Mouse (Mus musculus) gastrocnemius, postnatal 36 days (tissue): Measurements from ENCODE around the gene Sv2a. TPM values are rescaled to one million over a fixed set of nuclear protein-coding genes. Genes with fewer than 3 reads are reported as not detected.
"Not testable (repeated sequence)": the region's sequence is repeated elsewhere in the genome, so short reads cannot be mapped to it uniquely, and the experiment has no call there.

ENCODE experiments used
- DNase-seq, 2 experiments: peaks; one replicate each; pipeline ENCODE4 v3.0.0; 2022
- intact Hi-C: fragments of 180-260 bp; cut with DNase I; formaldehyde crosslinking; loops from one replicate; pipeline ENCODE4 v1.15.1; 2025
- total RNA-seq, 2 experiments: library from RNA; stranded (reverse); gene quantifications; 2 replicates each; pipeline ENCODE4 v1.2.3; 2021

Sv2a gene
- total RNA-seq, 2 experiments from 2014 or later, result 0.37 to 1.5 TPM

DNA sequence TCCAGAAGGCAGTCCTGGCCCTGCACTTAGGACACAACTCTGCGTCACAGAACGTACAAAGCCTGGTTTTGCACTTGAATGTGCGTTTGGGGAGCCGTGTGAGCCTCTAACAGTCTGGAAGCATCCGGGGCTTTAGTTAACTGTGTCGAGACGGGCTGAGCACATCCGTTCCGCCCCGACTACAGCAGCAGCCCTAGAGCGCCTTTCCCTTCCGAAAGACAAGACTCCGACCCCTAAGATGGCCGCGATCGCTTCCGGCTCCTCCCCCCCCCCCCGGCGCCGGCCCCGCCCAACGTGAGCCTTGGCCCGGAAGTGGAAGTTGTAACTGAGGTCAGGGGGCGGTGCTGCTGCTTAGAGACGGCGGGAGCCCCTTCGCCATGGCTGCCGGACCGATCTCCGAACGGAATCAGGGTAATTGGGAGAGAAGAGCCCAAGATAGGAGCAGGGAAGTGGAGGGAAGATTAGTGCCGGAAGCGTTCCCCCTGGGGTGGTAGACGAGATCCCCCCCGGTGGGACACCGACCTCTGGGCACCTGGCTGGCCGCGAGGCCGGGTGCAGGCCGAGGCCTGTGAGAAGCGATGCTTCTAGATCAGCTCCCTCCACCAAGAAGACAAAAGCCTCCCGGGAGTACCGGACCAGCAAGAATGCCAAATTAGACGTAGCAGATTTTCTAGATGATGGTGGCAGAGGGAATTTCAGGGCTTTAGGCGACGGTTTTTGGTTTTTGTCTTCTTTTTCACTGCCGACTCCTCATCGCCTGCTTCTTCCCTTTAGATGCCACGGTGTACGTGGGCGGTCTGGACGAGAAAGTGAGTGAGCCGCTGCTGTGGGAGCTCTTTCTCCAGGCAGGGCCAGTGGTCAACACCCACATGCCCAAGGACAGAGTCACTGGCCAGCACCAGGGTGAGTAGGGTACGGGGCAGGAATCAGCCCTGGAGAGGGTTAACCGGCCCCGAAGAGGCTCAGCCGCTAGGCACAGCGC lies 8.5 kb upstream of the Sv2a start, which contains the start of gene Sf3b4:
TSS of gene Sf3b4 (plus strand) at position 136 of the 982 bp plus-strand sequence.
- DNase-seq, result peak; percentile 76 to 81
- intact Hi-C loops, result no loop called here

DNA sequence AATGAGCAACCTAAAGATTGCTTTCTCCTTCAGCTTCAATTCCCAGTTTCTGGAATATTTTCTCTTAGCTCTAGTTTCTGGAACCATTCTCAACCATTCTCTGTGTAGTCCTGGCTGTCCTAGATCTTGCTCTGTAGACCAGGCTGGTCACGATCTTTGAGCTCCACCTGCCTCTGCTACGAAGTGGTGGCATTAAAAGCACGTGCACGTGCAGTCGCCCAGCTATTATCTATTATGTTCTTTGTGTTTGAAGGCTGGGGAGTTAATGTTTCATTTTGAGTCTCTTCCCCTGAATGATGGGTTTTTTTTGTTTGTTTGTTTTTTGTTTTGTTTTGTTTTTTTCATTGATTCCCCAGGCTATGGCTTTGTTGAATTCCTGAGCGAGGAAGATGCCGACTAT lies 7.8 kb upstream of the Sv2a start:
- intact Hi-C loops, result no loop called here
- no peak for DNase-seq

DNA sequence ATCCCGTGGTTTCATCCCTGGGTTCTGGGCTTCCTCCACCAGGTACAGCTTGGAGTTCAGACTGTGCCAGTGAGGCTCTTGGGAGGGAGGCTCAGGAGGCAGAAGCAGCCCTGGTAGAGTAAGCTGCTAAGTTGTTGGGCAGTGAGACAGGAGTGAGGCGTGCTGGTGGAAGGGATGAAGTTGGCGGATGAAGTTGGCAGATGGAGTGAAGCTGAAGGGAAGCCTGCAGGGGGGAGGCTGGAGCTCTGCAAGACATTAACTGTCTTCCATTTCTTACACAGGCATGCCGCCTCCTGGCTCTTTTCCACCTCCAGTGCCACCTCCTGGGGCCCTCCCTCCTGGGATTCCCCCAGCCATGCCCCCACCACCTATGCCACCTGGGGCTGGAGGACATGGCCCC lies 6.9 kb upstream of the Sv2a start:
- intact Hi-C loops, DNase-seq: not testable (repeated sequence)

GRCm38 (mm10) chr3:96175251-96175650 lies 5.7 kb upstream of the Sv2a start:
- intact Hi-C loops, result no loop called here

GRCm38 (mm10) chr3:96178427-96178826 lies 2.5 kb upstream of the Sv2a start:
- intact Hi-C loops, result no loop called here
- DNase-seq, result no peak

More at GRCm38 (mm10) chr3:96175251-96175650, 5.7 kb upstream of the Sv2a start:
- DNase-seq, result no peak

- intact Hi-C loops, result no loop called here
- DNase-seq, result no peak
Measured at GRCm38 (mm10) chr3:96178902-96179301, 2.0 kb upstream of the Sv2a start.

GRCm38 (mm10) chr3:96179531-96179930 lies 1.4 kb upstream of the Sv2a start:
- DNase-seq, result peak in 1 of 2 experiments; percentile 42
- intact Hi-C loops, result no loop called here

- DNase-seq, result no peak
- intact Hi-C loops, result no loop called here
Measured at GRCm38 (mm10) chr3:96181510-96182381, 795 bp downstream of the Sv2a start.

- no peak for DNase-seq
- intact Hi-C loops, result no loop called here
Measured at GRCm38 (mm10) chr3:96182382-96182776, 1.4 kb downstream of the Sv2a start.

GRCm38 (mm10) chr3:96192977-96193376 lies 12.0 kb downstream of the Sv2a start:
- intact Hi-C loops, result no loop called here
- no peak for DNase-seq

DNA sequence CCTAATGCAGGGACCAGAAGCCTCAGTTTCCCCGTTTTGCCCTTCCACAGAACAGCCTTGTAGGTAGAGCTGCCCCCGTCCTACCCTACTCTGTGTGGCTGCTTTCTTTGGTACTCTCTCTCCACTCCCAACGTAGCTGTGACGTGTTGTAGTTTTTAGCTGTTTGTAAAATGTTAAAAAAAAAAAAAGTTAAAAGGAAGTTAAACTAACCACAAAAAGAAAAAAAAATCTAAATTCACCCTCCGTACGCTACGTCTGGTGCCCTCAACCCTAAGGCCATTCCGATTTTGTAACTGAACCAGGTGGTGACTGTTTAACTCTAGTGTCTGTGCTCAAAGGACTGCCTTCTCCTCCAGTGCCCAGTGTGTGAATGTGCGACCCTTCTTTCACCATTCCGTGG lies 14.0 kb downstream of the Sv2a start:
- intact Hi-C loops, result no loop called here
- DNase-seq, result no peak

DNA sequence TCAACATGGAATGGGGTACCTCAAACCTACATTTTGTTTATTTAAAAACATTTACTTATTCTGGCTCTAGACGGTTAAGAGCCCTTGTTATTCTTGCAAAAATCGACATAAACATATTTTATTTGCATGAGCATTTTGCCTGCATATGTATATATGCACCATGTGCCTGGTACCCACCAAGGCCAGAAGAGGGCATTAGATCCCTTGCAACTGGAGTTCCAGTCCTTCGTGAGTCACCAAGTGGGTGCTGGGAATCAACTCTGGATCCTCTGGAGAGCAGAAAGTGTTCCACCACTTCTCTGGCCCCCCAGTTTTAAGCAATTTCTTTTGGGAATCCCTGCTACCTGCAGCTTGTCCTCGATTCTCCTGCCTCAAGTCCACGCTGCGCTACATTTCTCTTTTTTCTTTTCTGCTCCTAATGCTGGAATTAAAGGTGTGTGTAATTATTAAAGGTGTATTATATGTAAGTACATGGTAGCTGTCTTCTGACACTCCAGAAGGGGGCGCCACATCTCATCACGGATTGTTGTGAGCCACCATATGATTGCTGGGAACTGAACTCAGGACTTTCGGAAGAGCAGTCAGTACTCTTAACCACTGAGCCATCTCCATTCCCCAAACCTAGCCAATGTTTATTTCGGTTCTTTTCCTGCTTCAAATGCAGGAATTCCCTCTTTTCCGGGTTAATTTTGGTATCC lies 14.8 kb downstream of the Sv2a start:
- intact Hi-C loops, result no loop called here
- no peak for DNase-seq

GRCm38 (mm10) chr3:96196437-96197128 lies 15.6 kb downstream of the Sv2a start:
- intact Hi-C loops, result no loop called here
- no peak for DNase-seq

DNA sequence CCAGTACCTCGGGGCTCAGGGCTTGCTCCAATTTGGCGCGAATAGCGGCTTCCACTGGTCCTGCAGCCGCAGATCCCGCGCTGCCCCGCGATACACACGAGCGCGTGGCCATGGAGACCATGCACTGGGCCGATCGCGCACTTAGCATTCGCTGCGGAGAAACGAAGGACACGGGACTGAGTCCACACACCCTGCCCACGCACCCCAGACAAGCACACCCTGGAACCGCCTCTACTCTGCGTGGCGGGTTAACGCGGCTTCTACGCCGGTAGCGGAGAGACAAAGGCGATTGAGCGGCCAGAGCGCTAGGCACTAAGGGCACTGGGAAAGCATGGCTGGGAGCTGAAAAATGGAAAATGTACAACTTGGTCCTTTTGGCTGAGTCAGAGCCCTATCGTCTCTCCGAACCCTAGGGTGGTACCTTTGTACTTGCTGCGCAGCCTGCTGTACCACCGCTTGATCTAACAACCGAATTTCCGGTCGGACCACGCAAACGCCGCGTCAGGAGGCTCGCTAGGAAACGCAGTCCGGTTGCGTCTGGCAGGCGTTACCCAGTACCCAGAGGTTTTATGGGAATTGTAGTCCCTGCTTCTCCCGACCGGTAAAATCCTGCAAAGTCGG lies 16.3 kb downstream of the Sv2a start:
- intact Hi-C loops, result no loop called here
- peak; percentile 76 for DNase-seq

GRCm38 (mm10) chr3:96198181-96198580 lies 17.2 kb downstream of the Sv2a start:
- no peak for DNase-seq
- intact Hi-C loops, result no loop called here

DNA sequence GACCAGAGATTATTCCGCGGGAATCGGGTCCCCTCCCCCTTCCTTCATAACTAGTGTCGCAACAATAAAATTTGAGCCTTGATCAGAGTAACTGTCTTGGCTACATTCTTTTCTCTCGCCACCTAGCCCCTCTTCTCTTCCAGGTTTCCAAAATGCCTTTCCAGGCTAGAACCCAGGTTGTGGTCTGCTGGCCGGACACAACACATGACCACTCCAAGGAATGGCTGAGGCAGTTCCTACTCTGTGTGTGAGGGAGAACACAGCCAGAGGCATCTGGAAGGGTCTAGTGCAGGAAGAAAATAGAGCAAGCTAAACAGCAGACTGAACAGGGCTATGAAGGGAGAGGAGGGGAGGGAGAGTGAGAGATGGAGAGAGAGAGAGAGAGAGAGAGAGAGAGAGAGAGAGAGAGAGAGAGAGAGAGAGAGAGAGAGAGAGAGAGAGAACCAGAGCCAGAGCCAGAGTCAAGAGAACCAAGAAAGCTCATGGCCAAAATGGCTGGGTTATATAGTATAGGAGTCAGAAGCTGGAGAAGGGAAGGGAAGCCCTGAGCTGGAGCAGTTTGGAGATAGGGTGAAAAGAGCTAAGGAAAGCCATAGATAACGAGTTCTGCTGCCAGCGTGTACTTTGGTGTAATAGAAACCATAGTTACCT lies 17.8 kb downstream of the Sv2a start:
- DNase-seq, result not testable (repeated sequence)

GRCm38 (mm10) chr3:96199731-96200130 lies 18.8 kb downstream of the Sv2a start:
- DNase-seq, result no peak
- intact Hi-C loops, result no loop called here

More for the DNA sequence above, 17.8 kb downstream of the Sv2a start:
- intact Hi-C loops, result not testable (repeated sequence)

GRCm38 (mm10) chr3:96207819-96208218 lies 26.9 kb downstream of the Sv2a start:
- DNase-seq, result no peak

DNA sequence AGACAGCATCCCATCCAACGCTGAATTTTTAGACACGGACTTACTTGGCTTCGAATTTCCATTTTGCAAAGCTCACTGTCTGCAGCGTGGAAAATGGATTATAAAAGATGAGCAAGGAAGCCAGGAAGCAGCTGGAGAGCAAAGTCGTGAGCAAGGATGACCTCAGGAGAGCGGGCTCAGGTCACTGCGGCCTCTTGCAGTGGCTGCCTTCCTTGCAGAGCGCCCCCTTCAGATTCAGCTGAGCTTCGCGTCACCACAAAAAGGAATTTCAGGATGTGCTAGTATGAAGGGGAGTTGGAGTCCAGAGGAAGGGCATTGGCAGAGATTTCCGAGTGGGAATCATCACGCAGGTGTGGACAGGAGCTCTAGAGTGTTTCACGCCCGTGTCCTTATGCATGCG lies 28.3 kb downstream of the Sv2a start:
- DNase-seq, result no peak
- intact Hi-C loops, result no loop called here

More at GRCm38 (mm10) chr3:96207819-96208218, 26.9 kb downstream of the Sv2a start:
- intact Hi-C loops, result no loop called here
